Mouse (Mus musculus): ENCODE measurements around the gene Mfap1b. TPM values are rescaled to one million over a fixed set of nuclear protein-coding genes. Genes with fewer than 3 reads are reported as not detected.

Gene Mfap1b
- 9.9 and 10.2 TPM in 2 replicates for polyA plus RNA-seq (2012; rRNA removed)

DNA sequence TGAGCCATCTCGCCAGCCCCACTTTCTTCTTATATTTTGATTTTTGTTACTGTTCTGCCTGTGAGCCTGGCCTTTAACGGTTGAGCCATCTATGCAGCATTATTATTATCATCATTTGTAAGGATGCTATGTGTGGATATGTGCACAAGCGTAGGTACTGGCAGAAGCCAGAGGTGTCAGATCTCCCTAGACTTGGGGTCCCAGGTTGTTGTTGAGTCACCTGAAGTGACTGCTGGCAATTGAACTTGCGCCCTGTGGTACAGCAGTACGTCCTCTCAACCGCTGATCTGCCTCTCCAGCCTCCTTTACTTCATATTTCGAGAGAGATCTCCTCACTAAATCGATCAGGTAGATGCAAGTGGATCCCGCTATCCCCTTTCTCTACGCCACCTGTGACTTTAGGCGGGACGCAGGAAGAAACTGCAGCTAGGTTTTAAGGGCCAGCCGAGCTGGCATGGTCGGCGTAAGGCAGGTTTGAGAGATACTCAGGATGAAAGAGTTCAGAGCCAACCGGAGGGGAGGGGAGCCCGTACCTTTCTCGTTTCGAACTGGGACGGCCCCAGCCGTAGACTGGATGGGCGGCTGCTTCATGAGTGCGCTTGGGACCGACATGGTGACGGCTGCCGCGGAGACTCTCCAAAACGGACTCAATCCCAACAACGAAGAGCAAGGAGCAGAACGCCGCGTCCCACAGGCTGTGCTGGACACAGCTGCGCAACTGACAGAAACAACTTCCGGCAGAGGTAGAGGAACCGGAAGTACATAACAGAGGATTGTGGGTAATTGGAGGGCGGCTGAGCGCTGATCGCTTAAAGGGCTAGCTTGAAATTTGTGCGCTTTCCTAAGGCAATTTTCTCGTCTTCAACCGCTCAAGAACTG, at the start of gene Mfap1b:
Mfap1b (minus strand) TSS at position 767 of the 879 bp plus-strand sequence.

DNA sequence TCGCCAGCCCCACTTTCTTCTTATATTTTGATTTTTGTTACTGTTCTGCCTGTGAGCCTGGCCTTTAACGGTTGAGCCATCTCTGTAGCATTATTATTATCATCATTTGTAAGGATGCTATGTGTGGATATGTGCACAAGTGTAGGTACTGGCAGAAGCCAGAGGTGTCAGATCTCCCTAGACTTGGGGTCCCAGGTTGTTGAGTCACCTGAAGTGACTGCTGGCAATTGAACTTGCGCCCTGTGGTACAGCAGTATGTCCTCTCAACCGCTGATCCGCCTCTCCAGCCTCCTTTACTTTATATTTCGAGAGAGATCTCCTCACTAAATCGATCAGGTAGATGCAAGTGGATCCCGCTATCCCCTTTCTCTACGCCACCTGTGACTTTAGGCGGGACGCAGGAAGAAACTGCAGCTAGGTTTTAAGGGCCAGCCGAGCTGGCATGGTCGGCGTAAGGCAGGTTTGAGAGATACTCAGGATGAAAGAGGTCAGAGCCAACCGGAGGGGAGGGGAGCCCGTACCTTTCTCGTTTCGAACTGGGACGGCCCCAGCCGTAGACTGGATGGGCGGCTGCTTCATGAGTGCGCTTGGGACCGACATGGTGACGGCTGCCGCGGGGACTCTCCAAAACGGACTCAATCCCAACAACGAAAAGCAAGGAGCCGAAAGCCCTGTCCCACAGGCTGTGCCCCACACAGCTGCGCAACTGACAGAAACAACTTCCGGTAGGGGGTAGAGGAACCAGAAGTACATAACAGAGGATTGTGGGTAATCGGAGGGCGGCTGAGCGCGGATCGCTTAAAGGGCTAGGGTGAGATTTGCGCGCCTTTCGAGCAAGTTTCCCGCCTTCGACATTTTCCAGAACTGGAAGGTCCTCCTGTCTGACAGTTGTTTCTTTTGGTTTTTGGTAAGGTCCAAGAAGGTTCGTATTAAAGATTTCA, 32.3 kb upstream of the Mfap1b start, which contains the start of the genes Mfap1a and Wdr76:
Mfap1a (minus strand) TSS at position 724 of the 941 bp plus-strand sequence.
Wdr76 (plus strand) TSS at position 782 of the 941 bp plus-strand sequence.

GRCm38 (mm10) chr2:121456692-121457642, 16.9 kb downstream of the Mfap1b start, which contains the start of gene Serinc4:
TSS of gene Serinc4 (minus strand) at chr2:121456781.

DNA sequence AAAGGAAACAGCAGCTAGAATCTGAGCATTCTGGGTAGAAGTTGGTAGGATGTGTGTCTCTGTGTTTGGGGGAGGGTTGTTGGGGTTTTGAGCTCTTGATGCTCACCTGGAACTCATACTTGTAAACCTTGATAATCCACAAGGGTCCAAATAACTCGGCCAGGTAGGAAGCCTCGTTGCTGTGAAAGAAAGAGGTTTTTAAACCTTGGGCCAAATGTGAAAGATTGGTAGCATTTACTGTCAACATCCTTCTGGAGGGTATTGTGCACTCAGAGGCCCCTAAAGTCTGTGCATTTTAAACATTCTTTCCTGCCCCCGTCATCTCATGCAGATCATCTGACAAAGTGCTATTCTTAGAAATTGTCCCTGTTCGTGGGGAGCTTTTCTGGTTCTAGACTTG, 20.9 kb downstream of the Mfap1b start, which contains the start of gene Hypk:
Hypk (plus strand) TSS at position 301 of the 400 bp plus-strand sequence.

DNA sequence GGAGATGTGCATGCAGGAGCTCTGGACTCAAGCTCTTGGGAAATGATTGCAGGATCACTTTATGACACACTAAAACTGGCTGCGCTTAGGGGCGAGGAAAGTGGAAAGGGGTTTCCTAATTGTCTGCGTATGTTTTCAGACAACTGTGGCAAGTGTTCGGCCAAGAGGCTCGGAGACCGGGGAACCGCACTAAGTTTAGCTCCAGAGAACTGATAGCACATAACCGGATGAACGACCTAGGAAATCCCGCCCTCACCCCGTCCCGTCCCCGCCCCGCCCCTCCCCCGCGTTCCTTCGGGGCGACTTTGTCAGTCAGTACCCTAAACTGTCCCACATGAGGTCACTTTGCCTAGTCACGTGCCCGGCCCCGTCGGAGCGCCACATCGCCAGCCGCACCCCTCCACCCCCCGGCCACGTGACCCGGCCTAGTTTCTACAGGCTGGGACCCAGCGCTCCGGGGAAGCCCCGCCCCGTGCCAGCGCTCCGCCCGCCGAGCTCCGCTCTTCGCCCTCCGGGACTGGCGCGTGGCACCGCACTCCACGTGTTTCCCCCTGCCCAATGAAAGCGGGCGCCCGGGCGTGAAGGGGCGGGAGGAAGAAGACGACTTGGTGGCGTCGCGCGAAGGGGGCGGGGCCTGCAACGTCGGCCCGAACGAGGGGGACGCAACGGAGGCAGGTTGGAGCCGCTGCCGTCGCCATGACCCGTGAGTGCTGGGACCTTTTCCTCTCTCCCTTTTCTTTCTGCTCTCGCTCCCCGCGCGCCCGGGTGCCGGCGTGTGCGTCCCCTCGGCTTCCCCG, 24.9 kb downstream of the Mfap1b start, which contains the start of gene Serf2:
Serf2 (plus strand) TSS at position 457 of the 797 bp plus-strand sequence.

GRCm38 (mm10) chr2:121444178-121444577, 29.7 kb downstream of the Mfap1b start, which contains the start of gene Ell3:
TSS of gene Ell3 (minus strand) at chr2:121444278.

GRCm38 (mm10) chr2:121413387-121414042, 60.4 kb downstream of the Mfap1b start, which contains the start of the genes Pdia3 and Catsper2:
TSS of gene Pdia3 (plus strand) at chr2:121413775.
TSS of gene Catsper2 (minus strand) at chr2:121413792.

Other genes with a start within 250 kb of the Mfap1b start
- gene Trp53bp1, start 202.7 kb downstream of the Mfap1b start, polyA plus RNA-seq (2012; rRNA removed), result 18.5 and 20.7 TPM in 2 replicates
- 0.07 and 0.08 TPM in 2 replicates for gene Map1a, start 184.5 kb downstream of the Mfap1b start, polyA plus RNA-seq (2012; rRNA removed)
- 4.3 and 4.7 TPM in 2 replicates for gene Ppip5k1, start 118.7 kb downstream of the Mfap1b start, polyA plus RNA-seq (2012; rRNA removed)
- 0.03 TPM in 1 of 2 replicates, not detected in the other for gene Ckmt1, start 116.4 kb downstream of the Mfap1b start, polyA plus RNA-seq (2012; rRNA removed)
- gene Strc, start 86.9 kb downstream of the Mfap1b start, polyA plus RNA-seq (2012; rRNA removed), result not detected in 2 replicates
- gene Pdia3, start 60.3 kb downstream of the Mfap1b start, polyA plus RNA-seq (2012; rRNA removed), result 106 and 117 TPM in 2 replicates
- gene Catsper2, start 60.3 kb downstream of the Mfap1b start, polyA plus RNA-seq (2012; rRNA removed), result 0.58 and 0.63 TPM in 2 replicates
- 1.0 and 1.3 TPM in 2 replicates for gene Ell3, start 29.8 kb downstream of the Mfap1b start, polyA plus RNA-seq (2012; rRNA removed)
- gene Serf2, start 24.9 kb downstream of the Mfap1b start, polyA plus RNA-seq (2012; rRNA removed), result 356 and 369 TPM in 2 replicates
- 34.0 and 34.2 TPM in 2 replicates for gene Hypk, start 20.8 kb downstream of the Mfap1b start, polyA plus RNA-seq (2012; rRNA removed)
- 0.17 and 0.23 TPM in 2 replicates for gene Serinc4, start 17.3 kb downstream of the Mfap1b start, polyA plus RNA-seq (2012; rRNA removed)
- gene Mfap1a, start 32.6 kb upstream of the Mfap1b start, polyA plus RNA-seq (2012; rRNA removed), result 7.1 and 7.7 TPM in 2 replicates
- gene Wdr76, start 32.7 kb upstream of the Mfap1b start, polyA plus RNA-seq (2012; rRNA removed), result 11.9 and 14.1 TPM in 2 replicates